Mouse (Mus musculus) ES-Bruce4 (cell line): ENCODE measurements around the gene Cd8b1.

ENCODE experiments used
- CTCF ChIP-seq: IDR thresholded peaks from one replicate; pipeline ENCODE4 v1.8.1; 2011; ENCODE audit warnings: low read depth, low read length
- POLR2A ChIP-seq: IDR thresholded peaks from one replicate; pipeline ENCODE4 v1.8.1; 2011; ENCODE audit warnings: low read length; ENCODE audit not compliant: insufficient read depth

DNA sequence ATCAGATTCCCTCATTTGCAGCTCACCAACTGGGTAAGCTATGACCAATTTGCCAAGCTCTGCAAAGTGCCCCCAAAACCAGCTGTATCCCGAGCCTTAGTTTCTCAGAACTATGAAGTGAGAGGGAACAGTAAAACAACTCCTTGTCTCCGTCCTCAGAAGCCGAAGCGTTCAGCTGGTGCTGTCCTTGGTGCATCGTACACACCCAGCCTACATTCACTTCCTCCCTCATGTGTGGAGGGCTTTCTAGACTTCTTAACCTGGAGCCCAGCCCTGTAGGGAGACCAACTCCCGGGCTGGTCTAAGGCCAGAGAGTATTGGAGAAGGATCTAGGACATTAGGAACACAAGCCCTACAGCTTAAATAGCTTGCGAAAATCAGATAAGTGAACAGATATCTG lies 7.9 kb downstream of the Cd8b1 start:
- TF ChIP-seq CTCF (no peak), POLR2A (no peak)
